Mouse (Mus musculus) embryonic facial prominence, embryonic 12.5 days (tissue): ENCODE data around the gene Cnga2. TPM values are rescaled to one million over a fixed set of nuclear protein-coding genes. Genes with fewer than 3 reads are reported as not detected.

Experiments used
- ATAC-seq: fragments of 200-750 bp; cut with Nextera tagmentation; 2 replicates; pipeline ENCODE4 v1.8.0; 2017; ENCODE audit not compliant: insufficient number of reproducible peaks, insufficient read depth, low FRiP score, low TSS enrichment
- H3K27ac ChIP-seq: fragments of 300-500 bp; sonication (generic); 2 replicates; pipeline ENCODE4 v1.5.1; 2016; ENCODE audit warnings: mild to moderate bottlenecking
- H3K27me3 ChIP-seq: fragments of 300-500 bp; sonication (generic); 2 replicates; pipeline ENCODE4 v1.6.1; 2016; ENCODE audit warnings: mild to moderate bottlenecking, moderate library complexity
- H3K36me3 ChIP-seq: fragments of 300-500 bp; sonication (generic); 2 replicates; pipeline ENCODE4 v1.6.1; 2016; ENCODE audit warnings: mild to moderate bottlenecking
- H3K4me1 ChIP-seq: fragments of 300-500 bp; sonication (generic); 2 replicates; pipeline ENCODE4 v1.6.1; 2016
- H3K4me2 ChIP-seq: fragments of 300-500 bp; sonication (generic); replicated peaks from 2 replicates; pipeline ENCODE4 v1.6.1; 2016; ENCODE audit warnings: mild to moderate bottlenecking, moderate library complexity
- H3K4me3 ChIP-seq: fragments of 300-500 bp; sonication (generic); 2 replicates; pipeline ENCODE4 v1.5.1; 2016; ENCODE audit warnings: mild to moderate bottlenecking
- H3K9ac ChIP-seq: fragments of 300-500 bp; sonication (generic); 2 replicates; pipeline ENCODE4 v1.6.1; 2016; ENCODE audit warnings: mild to moderate bottlenecking, moderate library complexity
- H3K9me3 ChIP-seq: fragments of 300-500 bp; sonication (generic); 2 replicates; pipeline ENCODE4 v1.6.1; 2016; ENCODE audit warnings: mild to moderate bottlenecking, moderate library complexity
- whole genome bisulfite sequencing: fragments of 180-500 bp; shearing (Covaris S2); methylation state at CpG from one replicate; pipeline ENCODE4 v1.1.7; 2016; 5-methylcytosine and 5-hydroxymethylcytosine counted together
- polyA plus RNA-seq: library from polyadenylated mRNA; unstranded; fragments of >200 nt; fragmentation: Nextera tagmentation; extraction: Ambion mirVana; gene quantifications from 2 replicates; pipeline ENCODE4 v1.2.1, GENCODE M21; 2016

Gene Cnga2
- polyA plus RNA-seq, 1 experiment from 2014 or later = 0.15 TPM

DNA sequence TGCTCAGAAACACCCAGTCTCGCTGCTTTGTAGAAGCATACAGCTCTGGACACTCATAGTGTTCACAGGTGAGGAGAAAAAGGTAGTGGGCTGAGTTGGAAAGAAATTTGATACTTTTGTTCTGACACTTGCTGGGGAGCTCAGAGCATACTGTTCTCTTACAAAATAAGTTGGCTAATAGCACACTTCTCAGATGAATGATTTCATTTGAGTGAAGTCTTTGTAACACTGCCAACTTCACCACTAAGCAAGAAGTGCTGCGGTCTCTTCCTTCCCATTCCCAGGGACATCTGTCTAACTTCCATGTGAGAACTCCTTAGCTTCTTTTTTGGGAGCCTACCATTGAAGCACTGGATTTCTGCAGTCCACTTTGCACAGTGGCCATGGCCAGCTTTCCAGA is 8.4 kb upstream of the Cnga2 start:
- WGBS = 71% methylated on average over 2 of the region's 2 CpGs
- Histone ChIP-seq H3K4me3 (no peak overlapping the region), H3K9me3 (no peaks in the 10 kb centered on the region), H3K4me2 (no peak overlapping the region), H3K36me3 (no peaks in the 10 kb centered on the region), H3K27me3 (no peaks in the 10 kb centered on the region), H3K27ac (no peak overlapping the region), H3K9ac (no peak overlapping the region), H3K4me1 (no peaks in the 10 kb centered on the region)
- no peak for ATAC-seq

DNA sequence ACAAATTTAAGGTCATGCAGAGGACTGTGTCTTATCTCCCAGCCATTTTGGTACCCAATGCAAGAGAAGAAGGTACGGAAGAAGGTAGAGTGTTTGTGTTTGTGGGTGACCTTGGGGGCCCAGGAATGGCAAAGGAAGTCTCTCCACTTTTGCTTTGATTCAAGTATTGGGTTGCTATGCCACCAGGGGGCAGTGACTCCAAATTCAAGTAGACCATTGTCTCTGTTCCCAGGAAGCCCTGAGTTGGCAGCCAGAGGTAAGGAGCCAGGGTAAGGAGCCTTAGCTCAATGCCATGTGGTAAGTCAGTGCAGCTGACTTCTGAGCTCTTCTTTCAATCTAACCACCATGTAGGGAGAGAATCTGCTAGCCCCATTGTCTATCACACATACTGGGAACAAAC is 7.9 kb upstream of the Cnga2 start:
- 72% methylated on average over 1 of the region's 1 CpGs for WGBS
- no peaks in the 10 kb centered on the region for H3K36me3 ChIP-seq
- no peaks in the 10 kb centered on the region for H3K4me1 ChIP-seq
- no peaks in the 10 kb centered on the region for H3K27me3 ChIP-seq
- H3K9ac ChIP-seq = no peak overlapping the region
- no peak overlapping the region for H3K27ac ChIP-seq
- no peak overlapping the region for H3K4me2 ChIP-seq
- ATAC-seq = no peak
- no peak overlapping the region for H3K4me3 ChIP-seq
- no peaks in the 10 kb centered on the region for H3K9me3 ChIP-seq

DNA sequence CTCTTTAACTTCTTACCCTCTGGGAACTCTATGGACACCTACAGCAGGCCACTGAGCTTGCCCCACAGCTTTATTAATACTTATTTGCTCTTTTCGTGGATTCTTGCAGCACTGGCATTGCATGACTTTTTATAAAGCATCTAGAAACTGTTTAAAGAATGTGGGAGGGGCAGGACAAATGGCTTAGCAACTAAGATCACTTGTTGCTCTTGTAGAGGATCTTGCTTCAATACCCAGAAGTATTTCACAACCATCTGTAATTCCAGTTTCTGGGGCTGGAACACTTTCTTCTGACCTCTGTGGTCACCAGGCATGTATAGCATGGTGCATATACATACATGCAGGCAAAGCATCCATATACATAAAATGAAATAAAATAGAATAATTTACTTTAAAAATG is 4.3 kb downstream of the Cnga2 start:
- no peak overlapping the region for H3K4me3 ChIP-seq
- no peak for ATAC-seq
- no peaks in the 10 kb centered on the region for H3K36me3 ChIP-seq
- no peak overlapping the region for H3K4me2 ChIP-seq
- H3K27me3 ChIP-seq = peaks cover 5% of the 10 kb centered on the region; the same call in 1 of the 2 replicates
- H3K9ac ChIP-seq = no peak overlapping the region
- no peaks in the 10 kb centered on the region for H3K9me3 ChIP-seq
- WGBS = 59% methylated on average over 1 of the region's 1 CpGs
- no peaks in the 10 kb centered on the region for H3K4me1 ChIP-seq
- H3K27ac ChIP-seq = no peak overlapping the region

DNA sequence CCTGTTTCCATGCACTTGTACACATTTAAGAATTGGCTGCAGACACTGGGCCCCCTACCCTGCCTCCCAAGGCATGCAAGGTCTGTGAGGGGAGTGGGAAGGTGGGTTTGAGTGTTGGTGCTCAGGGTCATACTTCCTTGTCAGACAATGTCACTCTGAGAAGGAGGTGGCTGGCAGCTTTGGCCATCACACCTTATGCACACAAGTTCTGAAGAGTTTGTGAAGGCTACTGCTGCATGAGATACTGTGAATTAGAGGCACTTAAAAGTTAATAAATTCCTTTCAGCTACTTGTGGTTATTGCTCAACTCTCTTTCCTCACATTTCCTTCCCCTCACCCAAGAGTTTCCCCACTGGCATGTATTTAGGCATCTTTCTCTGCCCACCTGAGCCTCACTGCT is 18.3 kb downstream of the Cnga2 start:
- no peak overlapping the region for H3K4me2 ChIP-seq
- H3K36me3 ChIP-seq = no peaks in the 10 kb centered on the region
- H3K9me3 ChIP-seq = no peaks in the 10 kb centered on the region
- no peak overlapping the region for H3K9ac ChIP-seq
- H3K4me3 ChIP-seq = no peak overlapping the region
- no peak for ATAC-seq
- H3K27me3 ChIP-seq = no peaks in the 10 kb centered on the region
- H3K27ac ChIP-seq = no peak overlapping the region
- no peaks in the 10 kb centered on the region for H3K4me1 ChIP-seq

DNA sequence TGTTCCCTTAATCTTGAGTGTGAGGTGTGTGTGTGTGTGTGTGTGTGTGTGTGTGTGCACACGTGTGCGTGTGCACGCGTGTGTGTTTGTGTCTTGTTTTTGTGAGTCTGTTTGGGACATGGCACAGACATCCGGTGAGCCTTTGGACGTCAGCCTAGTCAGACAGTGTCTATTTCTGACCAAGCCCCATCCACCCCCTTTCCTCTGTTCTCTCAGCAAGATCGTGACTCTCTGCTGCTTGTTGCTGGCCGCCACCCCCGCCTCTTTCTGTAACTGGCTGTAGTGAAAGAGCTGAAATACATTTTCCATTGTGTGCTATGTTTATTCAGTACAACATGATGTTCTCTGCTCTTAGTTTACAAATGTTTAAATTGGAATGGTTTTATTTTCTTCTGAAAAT is 20.6 kb downstream of the Cnga2 start:
- Histone ChIP-seq H3K36me3 (no peaks in the 10 kb centered on the region), H3K27ac (no peak overlapping the region), H3K4me2 (no peak overlapping the region), H3K4me1 (no peaks in the 10 kb centered on the region), H3K4me3 (no peak overlapping the region), H3K9ac (no peak overlapping the region), H3K9me3 (no peaks in the 10 kb centered on the region), H3K27me3 (no peaks in the 10 kb centered on the region)
- ATAC-seq = no peak
- WGBS = 65% methylated on average over 9 of the region's 9 CpGs

DNA sequence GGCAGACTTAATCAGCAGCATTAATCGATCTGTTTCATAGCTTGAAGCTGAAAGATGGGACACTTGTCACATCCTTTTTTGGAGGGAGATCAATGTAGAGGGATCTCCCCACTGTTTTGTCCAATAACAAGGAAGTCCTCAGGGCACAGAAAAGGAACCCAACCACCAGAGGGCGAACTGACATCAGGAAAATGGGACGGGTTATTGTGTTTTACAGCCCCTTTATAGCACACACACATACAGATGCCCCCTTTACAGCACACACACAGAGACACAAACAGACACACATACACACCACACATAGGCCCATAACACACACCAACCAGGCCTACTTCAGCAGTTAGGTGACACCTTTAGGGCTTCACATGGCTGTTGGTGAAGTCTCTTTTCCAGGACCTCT is 21.2 kb downstream of the Cnga2 start:
- H3K27ac ChIP-seq = no peak overlapping the region
- 40% methylated on average over 3 of the region's 3 CpGs for WGBS

DNA sequence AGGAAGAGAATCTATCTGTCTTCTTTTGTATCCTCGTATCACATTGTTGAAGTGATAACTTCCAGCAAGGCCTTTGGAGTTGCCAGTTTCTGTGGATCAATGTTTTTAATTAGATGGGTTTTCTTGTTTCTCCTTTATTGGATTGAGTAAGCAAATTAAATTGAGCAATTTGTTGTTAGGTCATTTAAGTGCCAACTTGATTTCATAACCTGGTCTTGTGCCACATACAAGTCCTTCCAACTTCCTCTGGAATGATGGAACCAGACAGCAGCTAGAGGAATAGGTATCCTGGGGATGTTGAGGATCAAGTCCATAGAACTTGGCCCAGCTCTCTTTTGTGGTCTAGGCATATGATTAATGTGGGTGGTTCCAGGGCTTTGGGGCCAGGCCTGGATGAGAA is 30.6 kb downstream of the Cnga2 start:
- H3K4me2 ChIP-seq = no peak overlapping the region
- H3K36me3 ChIP-seq = no peaks in the 10 kb centered on the region
- no peak overlapping the region for H3K27ac ChIP-seq
- 78% methylated on average over 1 of the region's 1 CpGs for WGBS
- H3K27me3 ChIP-seq = no peaks in the 10 kb centered on the region
- ATAC-seq = no peak
- no peaks in the 10 kb centered on the region for H3K4me1 ChIP-seq
- no peaks in the 10 kb centered on the region for H3K9me3 ChIP-seq
- no peak overlapping the region for H3K9ac ChIP-seq
- H3K4me3 ChIP-seq = no peak overlapping the region

More for the DNA sequence above, 21.2 kb downstream of the Cnga2 start:
- no peaks in the 10 kb centered on the region for H3K4me1 ChIP-seq
- no peaks in the 10 kb centered on the region for H3K36me3 ChIP-seq
- H3K9me3 ChIP-seq = no peaks in the 10 kb centered on the region
- H3K4me2 ChIP-seq = no peak overlapping the region
- no peak for ATAC-seq
- no peak overlapping the region for H3K4me3 ChIP-seq
- H3K9ac ChIP-seq = no peak overlapping the region
- H3K27me3 ChIP-seq = no peaks in the 10 kb centered on the region

DNA sequence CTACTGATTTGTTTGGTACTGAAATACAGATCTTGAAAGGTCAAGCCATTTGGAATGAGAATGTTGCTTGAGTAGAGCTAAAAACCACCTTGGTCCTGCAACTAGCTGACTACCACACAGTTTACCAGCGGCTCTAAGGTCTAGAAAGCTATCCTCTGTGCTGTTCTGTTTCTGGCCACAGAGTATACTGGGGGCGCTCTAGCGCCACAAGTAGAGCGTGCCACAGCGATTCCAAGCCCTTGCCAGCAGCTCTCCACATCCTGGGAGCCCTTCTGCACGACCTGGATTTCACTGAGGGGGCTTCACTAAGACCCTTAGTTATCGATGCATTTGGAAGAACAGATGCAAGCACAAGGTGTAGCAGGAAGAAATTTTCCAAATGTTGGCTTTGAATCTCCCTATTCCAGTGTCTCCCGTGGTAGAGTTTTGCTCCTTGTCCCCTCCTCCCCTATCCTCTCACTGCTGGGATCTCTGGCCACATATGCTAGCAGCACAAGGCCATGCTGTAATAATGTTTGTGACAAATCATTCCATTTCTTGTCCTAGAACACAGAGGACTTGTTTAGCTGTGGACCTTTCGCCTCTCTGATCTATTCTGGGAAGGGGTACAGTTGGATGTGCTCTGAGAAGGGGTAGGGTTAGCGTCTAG is 31.2 kb downstream of the Cnga2 start:
- Histone ChIP-seq H3K4me2 (no peak overlapping the region), H3K4me1 (no peaks in the 10 kb centered on the region), H3K9me3 (no peaks in the 10 kb centered on the region), H3K27me3 (no peaks in the 10 kb centered on the region), H3K27ac (no peak overlapping the region), H3K36me3 (no peaks in the 10 kb centered on the region), H3K4me3 (no peak overlapping the region), H3K9ac (no peak overlapping the region)
- no peak for ATAC-seq
- 35% methylated on average over 10 of the region's 10 CpGs for WGBS

DNA sequence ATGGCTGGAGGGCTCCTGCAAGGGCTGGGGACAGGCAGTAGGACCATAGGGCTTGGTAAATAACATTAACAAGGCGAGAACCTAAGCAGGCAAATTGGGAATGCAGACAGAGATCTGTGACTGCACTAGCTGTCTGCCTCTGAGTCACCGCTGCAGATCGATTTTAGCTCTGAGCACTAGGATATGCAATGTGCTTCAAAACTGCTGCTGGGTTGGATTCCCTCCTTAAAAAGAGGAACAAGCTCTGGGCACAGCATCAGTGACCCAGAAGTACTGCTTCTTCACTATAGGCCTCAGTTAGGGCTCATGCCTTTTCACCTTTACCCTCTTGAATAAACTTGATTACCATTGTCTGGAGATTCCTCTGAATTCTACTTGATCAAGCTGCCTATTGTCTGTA is 31.9 kb downstream of the Cnga2 start:
- H3K4me2 ChIP-seq = no peak overlapping the region
- H3K9me3 ChIP-seq = no peaks in the 10 kb centered on the region
- H3K36me3 ChIP-seq = no peaks in the 10 kb centered on the region
- no peak for ATAC-seq
- H3K9ac ChIP-seq = no peak overlapping the region
- 77% methylated on average over 3 of the region's 3 CpGs for WGBS
- no peaks in the 10 kb centered on the region for H3K4me1 ChIP-seq
- H3K27ac ChIP-seq = no peak overlapping the region
- no peaks in the 10 kb centered on the region for H3K27me3 ChIP-seq
- H3K4me3 ChIP-seq = no peak overlapping the region

DNA sequence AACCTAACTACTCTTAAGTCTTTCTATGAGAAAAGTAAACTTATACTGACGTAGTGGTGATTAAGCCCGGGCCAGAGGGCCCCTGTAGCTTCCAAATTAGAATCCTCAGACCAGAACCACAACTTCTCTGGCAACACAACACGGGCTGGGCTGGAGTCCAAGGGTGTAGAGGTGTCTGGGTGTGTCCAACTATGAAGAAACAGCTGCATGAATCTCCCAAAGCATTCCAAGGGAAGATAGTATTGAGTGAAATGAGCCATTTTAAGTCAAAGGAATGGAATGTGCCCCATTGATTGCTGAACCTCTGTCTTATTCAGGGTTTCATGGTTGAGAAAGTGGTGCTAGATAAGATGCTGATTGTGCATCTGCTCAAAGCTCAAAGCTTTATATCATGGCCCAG is 52.4 kb downstream of the Cnga2 start:
- Histone ChIP-seq H3K4me3 (no peak overlapping the region), H3K4me1 (no peaks in the 10 kb centered on the region), H3K4me2 (no peak overlapping the region), H3K36me3 (no peaks in the 10 kb centered on the region), H3K9me3 (no peaks in the 10 kb centered on the region), H3K27me3 (no peaks in the 10 kb centered on the region), H3K27ac (no peak overlapping the region), H3K9ac (no peak overlapping the region)
- ATAC-seq = no peak
- 71% methylated on average over 3 of the region's 3 CpGs for WGBS

DNA sequence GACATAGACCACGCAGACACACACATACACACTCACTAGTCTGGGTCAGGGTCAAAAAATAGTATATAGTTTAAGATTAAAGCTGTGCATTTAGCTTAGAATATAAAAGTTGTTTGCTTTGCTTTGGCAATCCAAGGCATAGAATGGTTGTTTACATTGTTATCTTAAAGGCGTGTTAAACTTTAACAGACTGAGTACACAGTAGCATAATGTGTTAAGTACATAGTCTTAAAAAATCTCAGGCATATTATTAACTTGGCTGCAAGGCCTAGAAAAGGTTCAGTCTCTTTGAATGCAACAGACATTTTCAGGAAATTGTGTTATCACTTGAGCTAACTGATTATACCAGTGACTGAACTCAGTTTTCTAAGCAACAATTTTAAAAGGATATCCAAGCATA is 56.3 kb downstream of the Cnga2 start:
- 87% methylated on average over 2 of the region's 2 CpGs for WGBS
- Histone ChIP-seq H3K27me3 (no peaks in the 10 kb centered on the region), H3K36me3 (no peaks in the 10 kb centered on the region), H3K4me1 (no peaks in the 10 kb centered on the region), H3K4me2 (no peak overlapping the region), H3K4me3 (no peak overlapping the region), H3K9me3 (no peaks in the 10 kb centered on the region), H3K27ac (no peak overlapping the region), H3K9ac (no peak overlapping the region)
- no peak for ATAC-seq
